Mouse (Mus musculus) neutrophil, adult 59 days (primary cell): ENCODE data around the gene Zfp119a. TPM values are rescaled to one million over a fixed set of nuclear protein-coding genes. Genes with fewer than 3 reads are reported as not detected.

Source experiments
- total RNA-seq, 2 experiments: library from RNA; stranded (reverse); gene quantifications; 1 replicate in 1 of 2; 2 replicates in 1 of 2; pipeline ENCODE4 v1.2.4; 2023

The Zfp119a gene
- total RNA-seq, result 1 to 10 TPM; 3.1 to 5.9 TPM

GRCm38 (mm10) chr17:55878636-55879369, at the start of gene Zfp119a:
TSS of gene Zfp119a (minus strand) at chr17:55878930.

Other genes starting within 250 kb of the Zfp119a start
- 10 to 100 TPM; 23.8 to 29.6 TPM for gene Pot1b, start 166.3 kb downstream of the Zfp119a start, total RNA-seq
- gene Adgre4, start 128.9 kb downstream of the Zfp119a start, total RNA-seq, result 10 to 100 TPM; 13.5 to 18.9 TPM
- gene Zfp959, start 13.2 kb upstream of the Zfp119a start, total RNA-seq, result 1 to 10 TPM; 6.5 to 6.9 TPM
- gene Zfp119b, start 70.6 kb upstream of the Zfp119a start, total RNA-seq, result 1 to 10 TPM; 4.6 to 5.2 TPM
- gene Ebi3, start 73.7 kb upstream of the Zfp119a start, total RNA-seq, result 100 to 1,000 TPM; 124 to 153 TPM
- gene Yju2, start 80.2 kb upstream of the Zfp119a start, total RNA-seq, result 10 to 100 TPM; 24.1 to 24.2 TPM
- 1 to 10 TPM in 1 of 2 experiments, under 1 TPM in 1; 0.35 to 1.6 TPM for gene Shd, start 91.5 kb upstream of the Zfp119a start, total RNA-seq
- not detected for gene Fsd1, start 107.6 kb upstream of the Zfp119a start, total RNA-seq
- 1 to 10 TPM; 1.1 to 1.5 TPM for gene Stap2, start 126.7 kb upstream of the Zfp119a start, total RNA-seq
- 10 to 100 TPM; 30.8 to 35.6 TPM for gene Mpnd, start 126.8 kb upstream of the Zfp119a start, total RNA-seq
- 10 to 100 TPM; 58.7 to 59.0 TPM for gene Sh3gl1, start 157.7 kb upstream of the Zfp119a start, total RNA-seq
- 10 to 100 TPM; 16.7 to 19.3 TPM for gene Chaf1a, start 161.5 kb upstream of the Zfp119a start, total RNA-seq
- 10 to 100 TPM; 29.7 to 32.1 TPM for gene Ubxn6, start 196.1 kb upstream of the Zfp119a start, total RNA-seq
- 10 to 100 TPM; 39.7 to 45.3 TPM for gene Hdgfl2, start 200.7 kb upstream of the Zfp119a start, total RNA-seq
- gene Plin4, start 230.9 kb upstream of the Zfp119a start, total RNA-seq, result under 1 TPM; 0.31 to 0.49 TPM
- 1 to 10 TPM; 1.2 to 1.3 TPM for gene Plin5, start 238.7 kb upstream of the Zfp119a start, total RNA-seq
- gene Lrg1, start 243.1 kb upstream of the Zfp119a start, total RNA-seq, result 100 to 1,000 TPM; 165 to 222 TPM